In genomic region chr9:57764974-57765363, GRCm38 (mm10) we compare ENCODE assay signal across 8 mouse cellular contexts. TPM values are rescaled to one million over a fixed set of nuclear protein-coding genes. Genes with fewer than 3 reads are reported as not detected.
A peak's percentile ranks its signal among the peaks of the same experiment; 100 is the strongest.
DNase-seq lines count a peak whose midpoint lies in the region; ATAC-seq and TF ChIP-seq lines count a peak whose summit lies in the region.

No protein-coding gene starts in this region.

- H3K4me2 ChIP-seq in hindbrain, embryonic 16.5 days (ENCODE audit: low read length): peak overlapping the region; percentile 96

- ATAC-seq in activated CD4-positive, CD25-positive, alpha-beta regulatory T cell, adult 4 months: peak; percentile 73
- ATAC-seq in hindbrain, embryonic 16.5 days: peak; percentile 93

- peak overlapping the region; percentile 99 for H3K27ac ChIP-seq in hindbrain, embryonic 16.5 days (ENCODE audit: low read depth, low read length)
- H3K27ac ChIP-seq in left cerebral cortex, adult 2 months: peak overlapping the region; percentile 100
- peak overlapping the region; percentile 62 for H3K27ac ChIP-seq in macrophage

- H3K9ac ChIP-seq in hindbrain, embryonic 16.5 days (ENCODE audit: low read depth, low read length): peak overlapping the region; percentile 94

- WGBS in hindbrain, embryonic 16.5 days: 0% methylated on average over 39 of the region's 45 CpGs
- WGBS in macrophage (ENCODE audit: missing documents): 2% methylated on average over 40 of the region's 45 CpGs

- intact Hi-C loops in left cerebral cortex, adult 2 months (cut with DNase I): loop anchor here (1.0 to 5.0 kb wide), 4 partner anchors 71 to 232 kb away; partner anchors contain the start of gene Arid3b

- H3K27me3 ChIP-seq in hindbrain, embryonic 16.5 days (replicated peaks; ENCODE audit: control insufficient read depth, insufficient read depth, low read length): no peaks in the 10 kb centered on the region

- H3K4me1 ChIP-seq in hindbrain, embryonic 16.5 days (ENCODE audit: control insufficient read depth, insufficient read depth, low read depth, low read length): peaks cover 32% of the 10 kb centered on the region

- H3K4me3 ChIP-seq in hindbrain, embryonic 16.5 days (ENCODE audit: low read length): peak overlapping the region; percentile 96
- peak overlapping the region; percentile 59 for H3K4me3 ChIP-seq in left cerebral cortex, adult 2 months
- H3K4me3 ChIP-seq in macrophage (ENCODE audit: inconsistent target): peak overlapping the region; percentile 86

- H3K79me2 ChIP-seq in macrophage (ENCODE audit: inconsistent target): peaks cover 48% of the 10 kb centered on the region

- H3K36me3 ChIP-seq in hindbrain, embryonic 16.5 days (ENCODE audit: control insufficient read depth, insufficient read depth, low read length): peaks cover 16% of the 10 kb centered on the region
- H3K36me3 ChIP-seq in macrophage (ENCODE audit: inconsistent target): peaks cover 19% of the 10 kb centered on the region

- no peaks in the 10 kb centered on the region for H3K9me3 ChIP-seq in hindbrain, embryonic 16.5 days (ENCODE audit: control insufficient read depth, low read length)

- TF ChIP-seq CTCF in left cerebral cortex, adult 2 months (IDR thresholded peaks at IDR 0.05): no peak

- peak; percentile 88 to 93 for DNase-seq in cerebellum, postnatal 4 days (ENCODE audit: low spot score in 2 of 2)
- DNase-seq in gastrocnemius, adult 18-20 months (ENCODE audit: low spot score): peak; percentile 95
- peak; percentile 93 to 95 for DNase-seq in left cerebral cortex, adult 2 months (ENCODE audit: extremely low spot score in 1 of 2, low spot score in 2 of 2)
- DNase-seq in retina, postnatal 7 days (ENCODE audit: low read depth, low spot score): peak; percentile 82
- peak; percentile 93 to 95 for DNase-seq in urinary bladder, adult 18-20 months (ENCODE audit: low spot score in 2 of 2)

RNA-seq across cellular contexts. Expression of gene Clk3, which starts 0.7 kb away (rescaled TPM):
- 10 to 100 TPM; 70.7 to 77.8 TPM for polyA plus RNA-seq in activated CD4-positive, CD25-positive, alpha-beta regulatory T cell, adult 4 months (2017; shearing (Covaris generic))
- total RNA-seq in gastrocnemius, adult 18-20 months (2021): 10 to 100 TPM; 36.1 to 45.2 TPM
- polyA plus RNA-seq in hindbrain, embryonic 16.5 days (2015; fragmentation: Nextera tagmentation; extraction: Ambion mirVana): 57.2 and 66.1 TPM in 2 replicates
- 10 to 100 TPM; 86.8 to 96.3 TPM for total RNA-seq in left cerebral cortex, adult 2 months (2021)
- total RNA-seq in macrophage (2018; cell fraction: chromatin; rRNA removed): 100 to 1,000 TPM; 207 to 310 (median 250) TPM
- 10 to 100 TPM; 34.6 to 66.0 (median 48.0) TPM for total RNA-seq in macrophage (2018; cell fraction: cytosol; rRNA removed)
- total RNA-seq in macrophage (2018; cell fraction: nucleus; rRNA removed): 100 to 1,000 TPM; 114 to 231 (median 165) TPM
- polyA plus RNA-seq in macrophage (2018): 29.7 to 113 TPM (median 47.9 TPM) in 3 replicates

RNA-seq across cellular contexts. Expression of gene Edc3, which starts 56.6 kb away (rescaled TPM):
- 10 to 100 TPM; 23.1 to 26.5 TPM for polyA plus RNA-seq in activated CD4-positive, CD25-positive, alpha-beta regulatory T cell, adult 4 months (2017; shearing (Covaris generic))
- 1 to 10 TPM; 4.7 to 5.1 TPM for total RNA-seq in gastrocnemius, adult 18-20 months (2021)
- polyA plus RNA-seq in hindbrain, embryonic 16.5 days (2015; fragmentation: Nextera tagmentation; extraction: Ambion mirVana): 29.7 and 31.9 TPM in 2 replicates
- 10 to 100 TPM; 13.8 to 14.2 TPM for total RNA-seq in left cerebral cortex, adult 2 months (2021)
- 10 to 100 TPM in 17 of 26 experiments, 1 to 10 TPM in 9; 4.4 to 22.2 (median 11.7) TPM for total RNA-seq in macrophage (2018; cell fraction: chromatin; rRNA removed)
- 10 to 100 TPM in 1 of 26 experiments, 1 to 10 TPM in 25; 4.3 to 10.4 (median 7.4) TPM for total RNA-seq in macrophage (2018; cell fraction: cytosol; rRNA removed)
- 10 to 100 TPM in 14 of 26 experiments, 1 to 10 TPM in 12; 3.9 to 17.6 (median 11.4) TPM for total RNA-seq in macrophage (2018; cell fraction: nucleus; rRNA removed)
- polyA plus RNA-seq in macrophage (2018): 5.3 to 7.7 TPM (median 6.3 TPM) in 3 replicates

Comparison
In these comparisons a context has a peak if more than half of its experiments do, and no peak if none do; other contexts are left out.
1. Peak in every context shown above with its lines: DNase-seq, ATAC-seq, H3K4me3 ChIP-seq and H3K27ac ChIP-seq.